Mouse (Mus musculus) right cerebral cortex, adult 2 months (tissue): ENCODE measurements at regions not wholly inside any gene's neighbourhood (a gene's known extent, or its start where the extent isn't known, plus 50 kb on each side); places are given as distances from the start of the nearest gene placed in this dataset.

ENCODE experiments used
- DNase-seq, 2 experiments: peaks; one replicate each; pipeline ENCODE4 v3.0.0; 2021 to 2022; ENCODE audit warnings: low spot score in 2 of 2

GRCm38 (mm10) chr3:119893165-119893910 lies 109.1 kb upstream of the Ptbp2 start:
- DNase-seq: peak in 1 of 2 experiments; percentile 20

GRCm38 (mm10) chr3:119892533-119893164 lies 108.4 kb upstream of the Ptbp2 start:
- DNase-seq: no peak

DNA sequence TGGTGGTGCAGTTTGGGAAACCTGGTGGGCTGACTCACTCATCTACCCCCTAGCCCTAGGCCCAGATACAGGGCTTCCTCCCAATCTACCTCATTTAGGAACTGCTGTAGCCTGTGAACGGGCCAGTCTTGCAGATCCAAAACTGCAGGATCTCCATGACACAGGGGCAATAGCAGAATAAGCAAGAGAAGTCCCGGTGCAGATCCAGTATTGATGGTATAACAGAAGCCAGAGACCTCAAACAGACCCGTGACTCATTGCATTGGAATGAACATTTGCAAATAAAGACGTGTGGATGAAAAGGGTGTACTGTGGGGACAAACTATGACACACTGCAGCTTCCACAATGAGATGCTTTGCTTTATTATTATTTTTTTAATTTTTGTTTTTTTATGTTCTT lies 106.6 kb upstream of the Ptbp2 start:
- no peak for DNase-seq

DNA sequence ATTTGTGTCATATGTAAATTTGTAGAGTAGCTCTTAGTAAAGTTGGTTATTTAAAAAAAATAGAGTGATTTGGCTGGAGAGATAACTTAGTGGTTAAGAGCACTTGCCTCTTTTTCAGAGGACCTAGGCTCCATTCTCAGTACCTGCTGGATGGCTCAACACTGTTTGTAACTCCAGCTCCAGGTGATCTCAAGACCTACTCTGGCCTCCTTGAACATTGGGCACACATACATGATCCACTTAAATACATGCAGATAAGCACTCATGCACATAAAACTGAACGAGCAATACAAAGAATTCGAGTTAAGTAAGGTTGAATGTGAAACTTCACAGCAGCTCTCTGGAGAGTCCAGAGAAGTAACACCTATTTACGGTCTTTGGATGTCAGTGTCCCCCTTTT lies 104.2 kb upstream of the Ptbp2 start:
- DNase-seq: no peak

DNA sequence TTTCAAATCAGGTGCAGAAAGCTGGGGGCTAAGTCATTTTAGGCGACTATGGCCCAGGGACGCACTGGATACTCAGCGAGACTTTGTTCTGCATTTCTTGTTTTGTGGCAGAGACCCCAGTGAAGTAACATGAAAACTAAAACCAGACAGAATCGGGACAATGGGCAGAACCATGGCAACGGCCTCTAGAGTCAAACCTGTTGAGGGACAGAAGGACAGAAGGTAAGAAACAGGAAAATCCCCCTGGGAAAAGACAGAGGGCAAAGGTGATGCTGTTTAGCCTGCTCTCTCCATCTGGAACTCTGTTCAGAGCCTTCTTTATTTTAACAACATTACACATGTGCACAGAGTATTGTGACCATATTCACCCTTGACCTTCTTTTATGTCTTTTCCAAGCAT lies 92.1 kb upstream of the Ptbp2 start:
- no peak for DNase-seq

GRCm38 (mm10) chr3:119875061-119875460 lies 90.8 kb upstream of the Ptbp2 start:
- DNase-seq: no peak

- DNase-seq: peak; percentile 7 to 59
Measured at GRCm38 (mm10) chr3:119862194-119862957, 78.1 kb upstream of the Ptbp2 start.
